Mouse (Mus musculus) lung, postnatal 0 days (tissue): ENCODE results near the gene Htra1.

ENCODE experiments used
- CTCF ChIP-seq: IDR thresholded peaks from 2 replicates; pipeline ENCODE4 v1.5.1; 2016; ENCODE audit warnings: antibody characterized with exemption, mild to moderate bottlenecking
- EP300 ChIP-seq: IDR thresholded peaks from 2 replicates; pipeline ENCODE4 v1.6.1; 2016; ENCODE audit warnings: antibody characterized with exemption, mild to moderate bottlenecking, control low read depth

- TF ChIP-seq CTCF (no peak), EP300 (no peak)
Measured at GRCm38 (mm10) chr7:130940733-130941132, 4.8 kb downstream of the Htra1 start.
